Mouse (Mus musculus) stomach, embryonic 14.5 days (tissue): Measurements from ENCODE around the gene Slc29a1. TPM values are rescaled to one million over a fixed set of nuclear protein-coding genes. Genes with fewer than 3 reads are reported as not detected.
A peak's percentile ranks its signal among the peaks of the same experiment; 100 is the strongest.

Source experiments
- ATAC-seq: fragments of 200-750 bp; cut with Nextera tagmentation; 2 replicates; pipeline ENCODE4 v1.8.0; 2017; ENCODE audit warnings: low read depth, moderate TSS enrichment; ENCODE audit not compliant: insufficient number of reproducible peaks, insufficient read depth, low FRiP score
- H3K27ac ChIP-seq: fragments of 300-500 bp; sonication (generic); 2 replicates; pipeline ENCODE4 v1.5.1; 2014; ENCODE audit warnings: mild to moderate bottlenecking, low read length, moderate library complexity, mixed read lengths
- H3K27me3 ChIP-seq: fragments of 300-500 bp; sonication (generic); 2 replicates; pipeline ENCODE4 v1.6.1; 2014; ENCODE audit warnings: low read length, control low read depth, mixed read lengths; ENCODE audit not compliant: control insufficient read depth, insufficient read depth
- H3K36me3 ChIP-seq: fragments of 300-500 bp; sonication (generic); 2 replicates; pipeline ENCODE4 v1.6.1; 2014; ENCODE audit warnings: mild to moderate bottlenecking, control low read depth, low read length, moderate library complexity, mixed read lengths; ENCODE audit not compliant: control insufficient read depth, insufficient read depth
- H3K4me1 ChIP-seq: fragments of 300-500 bp; sonication (generic); 2 replicates; pipeline ENCODE4 v1.6.1; 2014; ENCODE audit warnings: low read length, control low read depth, mixed read lengths; ENCODE audit not compliant: control insufficient read depth, insufficient read depth
- H3K4me2 ChIP-seq: fragments of 300-500 bp; sonication (generic); replicated peaks from 2 replicates; pipeline ENCODE4 v1.6.1; 2014; ENCODE audit warnings: low read depth, low read length, control low read depth
- H3K4me3 ChIP-seq: fragments of 300-500 bp; sonication (generic); 2 replicates; pipeline ENCODE4 v1.5.1; 2014; ENCODE audit warnings: low read depth, low read length, control low read depth
- H3K9ac ChIP-seq: fragments of 300-500 bp; sonication (generic); replicated peaks from 2 replicates; pipeline ENCODE4 v1.6.1; 2014; ENCODE audit warnings: low read depth, mild to moderate bottlenecking, control low read depth, low read length, moderate library complexity, mixed read lengths
- H3K9me3 ChIP-seq: fragments of 300-500 bp; sonication (generic); 2 replicates; pipeline ENCODE4 v1.6.1; 2016; ENCODE audit warnings: low read depth, low read length, control low read depth; ENCODE audit not compliant: control insufficient read depth
- WGBS: fragments of 180-500 bp; shearing (Covaris S2); extraction: QIAGEN DNeasy Blood & Tissue Kit; methylation state at CpG from one replicate; pipeline ENCODE4 v1.1.7; 2014; 5-methylcytosine and 5-hydroxymethylcytosine counted together
- polyA plus RNA-seq: library from polyadenylated mRNA; unstranded; fragments of >200 nt; fragmentation: Nextera tagmentation; extraction: Ambion mirVana; gene quantifications from 2 replicates; pipeline ENCODE4 v1.2.1, GENCODE M21; 2014

Gene Slc29a1
- polyA plus RNA-seq, 1 experiment from 2014 or later = 73.0 TPM

DNA sequence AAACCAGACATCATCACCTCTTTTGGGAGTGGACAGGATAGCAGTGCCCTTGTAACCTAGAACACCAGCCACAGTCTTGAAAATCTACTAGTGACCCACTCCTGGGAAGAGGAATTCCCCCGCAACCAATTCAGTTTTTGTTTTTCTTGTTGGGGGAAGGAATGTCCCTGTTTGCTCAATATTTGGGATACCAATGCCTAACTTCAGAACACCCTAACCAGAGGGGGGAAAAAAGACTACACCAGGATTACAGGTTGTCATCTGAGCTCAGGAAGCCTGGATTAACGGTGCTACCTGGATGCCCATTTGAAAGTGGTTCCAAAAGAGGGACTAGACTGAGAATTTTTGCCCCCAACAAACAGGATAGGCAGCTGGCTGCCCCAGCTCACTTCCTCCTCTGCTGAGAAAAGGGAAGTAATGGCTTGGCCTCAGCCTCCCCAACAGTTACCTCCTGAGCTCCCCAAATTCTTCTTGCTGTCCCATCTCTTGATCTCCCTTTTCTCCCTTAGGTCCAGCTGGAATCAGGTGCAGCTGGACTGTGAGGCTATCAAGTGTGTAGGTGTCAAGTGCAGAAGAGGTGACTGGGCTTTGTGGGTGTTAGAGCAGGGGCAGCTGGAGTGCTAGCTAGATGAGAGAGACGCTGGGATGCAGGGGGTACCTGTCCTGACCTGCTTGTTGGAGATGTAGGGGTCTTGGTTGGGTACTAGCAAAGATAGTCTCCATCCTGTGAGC is 42.7 kb downstream of the Slc29a1 start:
- Histone ChIP-seq H3K4me2 (peak overlapping the region; percentile 97), H3K27ac (no peak overlapping the region), H3K27me3 (no peaks in the 10 kb centered on the region), H3K36me3 (no peaks in the 10 kb centered on the region), H3K9ac (no peak overlapping the region; the same call in 1 of the 2 replicates), H3K4me3 (peak overlapping the region; percentile 57; the same call in 1 of the 2 replicates), H3K9me3 (no peaks in the 10 kb centered on the region), H3K4me1 (peaks cover 4% of the 10 kb centered on the region; the same call in 1 of the 2 replicates)
- WGBS = 63% methylated on average over 3 of the region's 3 CpGs
- no peak for ATAC-seq

DNA sequence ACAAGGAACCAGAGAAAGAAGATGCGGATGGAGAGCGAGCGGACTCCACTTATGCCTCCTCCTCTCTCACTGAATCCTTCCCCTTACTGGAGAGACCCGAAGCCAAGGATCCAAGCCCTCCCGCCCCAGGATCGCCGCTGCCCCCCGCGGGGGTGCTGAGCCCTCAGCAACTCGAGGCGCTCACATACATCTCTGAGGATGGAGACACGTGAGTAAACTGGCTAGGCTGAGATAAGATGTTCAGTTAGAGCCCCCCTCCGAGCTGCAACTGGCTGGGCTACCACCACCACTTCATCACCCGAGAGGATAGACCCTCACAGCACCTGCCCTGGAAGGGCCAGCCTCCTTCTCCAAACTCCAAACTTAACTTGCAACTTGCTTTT is 43.3 kb downstream of the Slc29a1 start:
- Histone ChIP-seq H3K27ac (no peak overlapping the region), H3K4me3 (peak overlapping the region; percentile 57), H3K36me3 (no peaks in the 10 kb centered on the region), H3K27me3 (no peaks in the 10 kb centered on the region), H3K4me1 (peaks cover 4% of the 10 kb centered on the region; the same call in 1 of the 2 replicates), H3K9ac (peak overlapping the region; percentile 39), H3K4me2 (peak overlapping the region; percentile 97), H3K9me3 (no peaks in the 10 kb centered on the region)
- no peak for ATAC-seq
- 2% methylated on average over 14 of the region's 14 CpGs for WGBS

GRCm38 (mm10) chr17:45555452-45556106 is 43.8 kb downstream of the Slc29a1 start, which contains the start of gene Nfkbie:
Gene Nfkbie, plus strand, starts transcription at chr17:45555703.
- Histone ChIP-seq H3K4me3 (peak within 1 kb of the TSS; percentile 57), H3K4me2 (peak within 1 kb of the TSS; percentile 97), H3K36me3 (no peaks in the 10 kb centered on the region), H3K27ac (no peak within 1 kb of the TSS), H3K9ac (peak within 1 kb of the TSS; percentile 39), H3K4me1 (peaks cover 4% of the 10 kb centered on the region; the same call in 1 of the 2 replicates), H3K27me3 (no peaks in the 10 kb centered on the region), H3K9me3 (no peaks in the 10 kb centered on the region)
- peak; percentile 82 for ATAC-seq
- under 1% methylated on average over 45 of the region's 45 CpGs for WGBS

DNA sequence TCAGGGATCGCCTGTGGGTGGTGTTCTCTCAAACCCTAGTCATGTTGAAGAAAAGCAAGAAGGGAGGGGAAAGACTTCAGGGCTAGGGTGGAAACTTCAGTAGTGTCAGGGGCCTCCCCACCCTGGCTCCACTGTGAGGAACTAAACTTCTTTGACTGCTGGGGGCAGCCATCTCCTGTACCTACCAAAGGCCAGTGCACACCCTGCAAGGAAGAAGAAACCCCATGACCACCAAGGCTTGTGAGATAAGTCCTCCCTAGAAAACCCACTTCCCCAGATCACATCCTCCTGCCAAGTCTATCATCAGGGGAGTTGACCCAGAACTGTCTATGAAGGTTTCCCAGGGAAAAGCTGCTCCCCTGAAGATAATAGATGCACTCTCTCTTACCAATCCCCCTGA is 45.0 kb downstream of the Slc29a1 start:
- Histone ChIP-seq H3K4me3 (no peak overlapping the region), H3K27ac (no peak overlapping the region), H3K27me3 (no peaks in the 10 kb centered on the region), H3K9me3 (no peaks in the 10 kb centered on the region), H3K4me1 (peaks cover 8% of the 10 kb centered on the region; the same call in 1 of the 2 replicates), H3K9ac (no peak overlapping the region), H3K36me3 (no peaks in the 10 kb centered on the region), H3K4me2 (no peak overlapping the region)
- 32% methylated on average over 1 of the region's 1 CpGs for WGBS
- no peak for ATAC-seq

- H3K36me3 ChIP-seq = no peaks in the 10 kb centered on the region
- no peak overlapping the region for H3K27ac ChIP-seq
- no peaks in the 10 kb centered on the region for H3K27me3 ChIP-seq
- no peak overlapping the region for H3K9ac ChIP-seq
- no peak for ATAC-seq
- WGBS = 70% methylated on average over 3 of the region's 3 CpGs
- no peaks in the 10 kb centered on the region for H3K9me3 ChIP-seq
- H3K4me2 ChIP-seq = no peak overlapping the region
- no peak overlapping the region for H3K4me3 ChIP-seq
- H3K4me1 ChIP-seq = peaks cover 8% of the 10 kb centered on the region; the same call in 1 of the 2 replicates
These were observed 46.3 kb downstream of the Slc29a1 start for GRCm38 (mm10) chr17:45553065-45553464.

GRCm38 (mm10) chr17:45551816-45552451 is 47.5 kb downstream of the Slc29a1 start:
- H3K9me3 ChIP-seq = no peaks in the 10 kb centered on the region
- H3K4me1 ChIP-seq = peaks cover 4% of the 10 kb centered on the region; the same call in 1 of the 2 replicates
- no peak overlapping the region for H3K27ac ChIP-seq
- peaks cover 3% of the 10 kb centered on the region; the same call in 1 of the 2 replicates for H3K27me3 ChIP-seq
- 4% methylated on average over 8 of the region's 8 CpGs for WGBS
- no peak for ATAC-seq
- H3K4me2 ChIP-seq = no peak overlapping the region
- no peak overlapping the region for H3K4me3 ChIP-seq
- H3K9ac ChIP-seq = no peak overlapping the region
- H3K36me3 ChIP-seq = no peaks in the 10 kb centered on the region

GRCm38 (mm10) chr17:45551249-45551796 is 48.1 kb downstream of the Slc29a1 start:
- ATAC-seq = no peak
- Histone ChIP-seq H3K36me3 (no peaks in the 10 kb centered on the region), H3K9me3 (no peaks in the 10 kb centered on the region), H3K4me3 (no peak overlapping the region), H3K27me3 (peaks cover 9% of the 10 kb centered on the region; the same call in 1 of the 2 replicates), H3K4me1 (0 out of 2 replicates have a peak, but pooled peaks cover 4% of the 10 kb centered on the region), H3K27ac (no peak overlapping the region), H3K9ac (no peak overlapping the region), H3K4me2 (no peak overlapping the region)
- WGBS = 60% methylated on average over 7 of the region's 7 CpGs

GRCm38 (mm10) chr17:45550253-45550652 is 49.2 kb downstream of the Slc29a1 start:
- H3K4me1 ChIP-seq = 0 out of 2 replicates have a peak, but pooled peaks cover 4% of the 10 kb centered on the region
- H3K4me3 ChIP-seq = 0 out of 2 replicates have a peak overlapping the region, but pooled peaks have one; percentile 70
- no peak for ATAC-seq
- no peaks in the 10 kb centered on the region for H3K36me3 ChIP-seq
- H3K27ac ChIP-seq = no peak overlapping the region
- peaks cover 20% of the 10 kb centered on the region for H3K27me3 ChIP-seq
- peak overlapping the region; percentile 92 for H3K4me2 ChIP-seq
- no peaks in the 10 kb centered on the region for H3K9me3 ChIP-seq
- 15% methylated on average over 5 of the region's 5 CpGs for WGBS
- no peak overlapping the region for H3K9ac ChIP-seq
